Mouse (Mus musculus): ENCODE results near the gene Mylip.

GRCm38 (mm10) chr13:45413066-45413465, 23.5 kb downstream of the Mylip start:
- no peak for TF ChIP-seq POLR2A (IDR thresholded peaks at IDR 0.05; ENCODE audit: extremely low read depth, insufficient read depth, low read length)
- no peak for TF ChIP-seq CTCF (IDR thresholded peaks at IDR 0.05; ENCODE audit: extremely low read depth, insufficient read depth, low read length)

Data from cortical plate, adult 2 months (tissue).